Mouse (Mus musculus) heart, adult 2 months (tissue): ENCODE measurements at regions not wholly inside any gene's neighbourhood (a gene's known extent, or its start where the extent isn't known, plus 50 kb on each side); places are given as distances from the start of the nearest gene placed in this dataset.

Experiments used
- DNase-seq, 2 experiments: peaks; one replicate each; pipeline ENCODE4 v3.0.0; 2021
- H3K27ac ChIP-seq: fragments of 200-600 bp; 2 replicates; pipeline ENCODE4 v1.8.1; 2022
- H3K27me3 ChIP-seq: fragments of 200-500 bp; 2 replicates; pipeline ENCODE4 v1.6.1; 2012; ENCODE audit warnings: mild to moderate bottlenecking, low read length, inconsistent platforms, mixed read lengths; ENCODE audit not compliant: control insufficient read depth, insufficient read depth
- H3K36me3 ChIP-seq: fragments of 200-500 bp; 2 replicates; pipeline ENCODE4 v1.6.1; 2012; ENCODE audit warnings: low read length, inconsistent platforms; ENCODE audit not compliant: control insufficient read depth, insufficient read depth
- H3K4me1 ChIP-seq: fragments of 200-500 bp; 2 replicates; pipeline ENCODE4 v1.6.1; 2011; ENCODE audit warnings: low read length; ENCODE audit not compliant: control insufficient read depth, insufficient read depth
- H3K4me3 ChIP-seq: fragments of 200-600 bp; 2 replicates; pipeline ENCODE4 v1.8.1; 2022
- H3K79me2 ChIP-seq: fragments of 200-500 bp; replicated peaks from 2 replicates; pipeline ENCODE4 v1.6.1; 2012; ENCODE audit warnings: mild to moderate bottlenecking, inconsistent platforms, low read length, moderate library complexity, mixed read lengths; ENCODE audit not compliant: control insufficient read depth, insufficient read depth
- H3K9ac ChIP-seq: fragments of 200-500 bp; 2 replicates; pipeline ENCODE4 v1.6.1; 2012; ENCODE audit warnings: low read depth, mild to moderate bottlenecking, control low read depth, inconsistent platforms, low read length, mixed read lengths
- CTCF ChIP-seq: fragments of 200-600 bp; IDR thresholded peaks from 2 replicates; pipeline ENCODE4 v1.8.1; 2022; ENCODE audit warnings: antibody characterized with exemption, mild to moderate bottlenecking, moderate library complexity
- EP300 ChIP-seq: fragments of 200-500 bp; IDR thresholded peaks from 2 replicates; pipeline ENCODE4 v1.6.1; 2011; ENCODE audit warnings: low read depth, low read length, control low read depth; ENCODE audit not compliant: insufficient read depth
- POLR2A ChIP-seq: fragments of 200-500 bp; IDR thresholded peaks from 2 replicates; pipeline ENCODE4 v1.6.1; 2011; ENCODE audit warnings: mild to moderate bottlenecking, low read depth, low read length, control low read depth; ENCODE audit not compliant: insufficient read depth
- WGBS: fragments of 180-500 bp; shearing (Covaris S2); methylation state at CpG from one replicate; pipeline ENCODE4 v1.1.7; 2018; 5-methylcytosine and 5-hydroxymethylcytosine counted together
- intact Hi-C: fragments of 180-260 bp; cut with DNase I; formaldehyde crosslinking; loops from one replicate; pipeline ENCODE4 v1.15.1; 2025

DNA sequence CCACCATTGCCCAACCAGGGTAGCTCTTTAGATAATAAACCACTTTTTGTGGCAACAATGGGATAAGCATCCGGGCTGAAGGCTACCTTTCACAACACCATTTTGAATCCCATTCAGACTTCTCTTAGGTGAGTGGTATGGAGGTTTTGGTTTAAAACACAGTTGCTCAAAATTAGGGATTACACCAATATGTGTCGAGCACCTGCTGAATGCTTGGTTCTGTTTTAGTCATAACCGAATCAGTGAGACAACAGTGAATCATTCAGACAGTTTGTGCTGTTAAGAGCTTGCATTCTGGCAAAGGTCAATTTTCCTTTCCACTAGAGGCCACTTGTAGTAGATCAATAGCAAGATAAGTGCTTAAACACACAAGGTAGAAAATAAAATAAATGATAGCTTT is 561.2 kb upstream of the Gm9747 start:
- TF ChIP-seq POLR2A = no peak
- no peak for TF ChIP-seq EP300
- no peak for TF ChIP-seq CTCF
- Histone ChIP-seq H3K27me3 (no peaks in the 10 kb centered on the region), H3K9ac (no peak overlapping the region), H3K27ac (no peak overlapping the region), H3K4me3 (no peak overlapping the region), H3K4me1 (no peaks in the 10 kb centered on the region), H3K79me2 (no peaks in the 10 kb centered on the region), H3K36me3 (no peaks in the 10 kb centered on the region)
- DNase-seq = no peak
- intact Hi-C loops = no loop called here
- WGBS = 74% methylated on average over 3 of the region's 3 CpGs

DNA sequence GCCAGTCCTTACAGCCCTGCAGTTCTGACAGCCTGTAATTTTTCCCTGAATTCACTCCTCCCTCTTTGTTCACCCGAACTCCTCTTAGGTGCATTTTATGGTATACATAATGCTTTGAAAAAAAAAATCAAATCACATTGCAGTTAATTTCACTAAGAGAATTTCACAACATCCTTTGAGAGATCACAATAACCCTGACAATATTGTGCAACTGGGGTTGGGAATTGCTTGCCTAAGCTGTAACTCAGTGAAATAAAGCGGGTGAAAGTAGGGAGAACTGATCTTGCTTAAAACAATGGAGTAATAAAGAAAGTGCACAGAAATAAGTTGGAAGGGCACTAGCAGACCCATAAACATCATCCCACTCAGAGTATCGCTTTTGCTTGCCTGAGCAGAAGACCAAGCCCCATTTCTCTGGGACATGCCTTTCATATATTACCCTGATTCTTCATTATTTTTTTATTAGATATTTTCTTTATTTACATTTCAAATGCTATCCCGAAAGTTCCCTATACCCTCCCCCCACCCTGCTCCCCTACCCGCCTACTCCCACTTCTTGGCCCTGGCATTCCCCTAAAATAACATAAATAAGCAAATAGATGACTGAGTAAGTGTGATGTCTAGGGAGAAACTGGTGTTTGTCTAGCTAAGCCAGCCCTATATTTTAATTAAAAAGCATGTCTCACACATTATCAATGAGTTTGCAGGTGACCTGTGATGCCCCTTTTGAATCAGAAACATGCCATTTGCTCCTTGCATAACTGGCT is 557.2 kb upstream of the Gm9747 start:
- intact Hi-C loops = no loop called here
- DNase-seq = no peak
- Histone ChIP-seq H3K36me3 (no peaks in the 10 kb centered on the region), H3K27ac (no peak overlapping the region), H3K27me3 (no peaks in the 10 kb centered on the region), H3K79me2 (no peaks in the 10 kb centered on the region), H3K4me3 (no peak overlapping the region), H3K9ac (no peak overlapping the region), H3K4me1 (no peaks in the 10 kb centered on the region)
- no peak for TF ChIP-seq EP300
- no peak for TF ChIP-seq CTCF
- TF ChIP-seq POLR2A = no peak
- 78% methylated on average over 5 of the region's 5 CpGs for WGBS

- no peak overlapping the region for H3K9ac ChIP-seq
- 25% methylated on average over 1 of the region's 1 CpGs for WGBS
- no peak for TF ChIP-seq POLR2A
- no peak for TF ChIP-seq EP300
- TF ChIP-seq CTCF = no peak
- DNase-seq = no peak
- intact Hi-C loops = no loop called here
- H3K4me1 ChIP-seq = no peaks in the 10 kb centered on the region
- no peaks in the 10 kb centered on the region for H3K79me2 ChIP-seq
- H3K27ac ChIP-seq = no peak overlapping the region
- no peaks in the 10 kb centered on the region for H3K27me3 ChIP-seq
- H3K4me3 ChIP-seq = no peak overlapping the region
- H3K36me3 ChIP-seq = no peaks in the 10 kb centered on the region
Measured at GRCm38 (mm10) chr1:81677768-81678400, 555.0 kb upstream of the Gm9747 start.

GRCm38 (mm10) chr1:81696129-81696528 is 536.8 kb upstream of the Gm9747 start:
- no peaks in the 10 kb centered on the region; the same call in 1 of the 2 replicates for H3K4me1 ChIP-seq
- H3K36me3 ChIP-seq = no peaks in the 10 kb centered on the region; the same call in 1 of the 2 replicates
- H3K79me2 ChIP-seq = no peaks in the 10 kb centered on the region
- intact Hi-C loops = loop anchor here (5.0 to 10.0 kb wide), 3 partner anchors 201 to 591 kb away; no protein-coding TSS in a partner anchor
- H3K27me3 ChIP-seq = no peaks in the 10 kb centered on the region
- TF ChIP-seq EP300 (peak; percentile 88; the same call in 1 of the 2 replicates), CTCF (no peak)
- peak overlapping the region; percentile 73 for H3K27ac ChIP-seq
- H3K4me3 ChIP-seq = no peak overlapping the region
- H3K9ac ChIP-seq = no peak overlapping the region
- peak in 1 of 2 experiments; percentile 50 for DNase-seq

- H3K27ac ChIP-seq = no peak overlapping the region; the same call in 1 of the 2 replicates
- H3K4me3 ChIP-seq = no peak overlapping the region
- intact Hi-C loops = no loop called here
- H3K4me1 ChIP-seq = peaks cover 2% of the 10 kb centered on the region
- H3K9ac ChIP-seq = no peak overlapping the region
- TF ChIP-seq CTCF = peak; percentile 31; the same call in 1 of the 2 replicates
- TF ChIP-seq POLR2A = no peak
- H3K79me2 ChIP-seq = no peaks in the 10 kb centered on the region
- H3K36me3 ChIP-seq = no peaks in the 10 kb centered on the region
- WGBS = 56% methylated on average over 4 of the region's 4 CpGs
- H3K27me3 ChIP-seq = no peaks in the 10 kb centered on the region
- DNase-seq = peak; percentile 23 to 42
Measured at GRCm38 (mm10) chr1:81709169-81709568, 523.7 kb upstream of the Gm9747 start.

GRCm38 (mm10) chr1:81717091-81717490 is 515.8 kb upstream of the Gm9747 start:
- H3K4me3 ChIP-seq = no peak overlapping the region
- no peak for DNase-seq
- no peaks in the 10 kb centered on the region for H3K36me3 ChIP-seq
- no peaks in the 10 kb centered on the region for H3K27me3 ChIP-seq
- WGBS = 82% methylated on average over 6 of the region's 6 CpGs
- intact Hi-C loops = no loop called here
- H3K79me2 ChIP-seq = no peaks in the 10 kb centered on the region
- no peak overlapping the region for H3K27ac ChIP-seq
- TF ChIP-seq CTCF = no peak
- TF ChIP-seq POLR2A = no peak
- no peak for TF ChIP-seq EP300
- H3K4me1 ChIP-seq = no peaks in the 10 kb centered on the region
- no peak overlapping the region for H3K9ac ChIP-seq
